Mouse (Mus musculus): ENCODE measurements around the gene Kif12.

DNA sequence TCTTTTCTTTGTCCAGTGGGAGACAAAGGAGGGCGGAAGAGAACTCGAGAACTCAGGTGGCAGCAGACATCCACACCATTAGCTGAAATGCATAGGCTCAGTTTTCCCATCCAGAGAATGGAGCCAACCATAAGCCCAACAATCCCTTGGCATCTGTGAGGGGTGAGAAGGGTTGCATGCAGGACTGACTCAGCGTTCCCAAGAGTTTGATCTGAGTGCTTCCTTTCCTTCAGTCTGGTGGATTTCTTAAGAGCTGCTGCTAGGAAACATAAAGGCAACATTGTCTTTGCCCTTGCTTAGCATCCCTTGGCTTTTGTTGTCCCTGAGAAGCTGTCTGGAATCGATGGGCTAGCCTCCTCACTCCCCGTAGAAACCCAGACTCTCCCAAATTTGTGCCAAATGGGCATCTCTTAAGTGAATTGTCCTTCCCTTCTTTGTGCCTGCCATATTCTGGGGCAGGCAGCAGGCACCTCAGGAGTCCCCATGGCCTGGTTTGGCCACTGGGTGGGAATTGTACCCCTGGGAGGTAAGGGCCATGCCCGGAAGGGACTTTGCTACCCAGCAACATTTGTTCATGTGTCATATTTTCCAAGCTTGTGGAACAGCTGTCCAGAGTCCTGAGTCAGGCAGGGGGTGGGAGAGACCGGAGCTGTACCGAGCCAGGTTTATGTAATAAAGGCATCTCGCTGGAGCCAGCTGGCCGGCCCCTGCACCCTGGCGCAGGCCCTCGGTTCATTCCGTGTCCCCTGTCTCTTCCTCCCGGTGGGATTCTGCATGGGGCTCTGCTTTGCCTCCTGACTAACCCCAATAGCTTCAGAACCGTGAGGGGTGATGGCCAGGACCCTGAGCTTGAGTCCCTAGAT lies 49.4 kb upstream of the Kif12 start:
- no peak for TF ChIP-seq CTCF (IDR thresholded peaks at IDR 0.05)
- no peak for TF ChIP-seq EP300 (IDR thresholded peaks at IDR 0.05; ENCODE audit: insufficient read depth, low read depth, low read length)
- TF ChIP-seq POLR2A (IDR thresholded peaks at IDR 0.05; ENCODE audit: insufficient read depth, low read depth, low read length) = no peak
